Mouse (Mus musculus): ENCODE results near the gene Hpgds.

DNA sequence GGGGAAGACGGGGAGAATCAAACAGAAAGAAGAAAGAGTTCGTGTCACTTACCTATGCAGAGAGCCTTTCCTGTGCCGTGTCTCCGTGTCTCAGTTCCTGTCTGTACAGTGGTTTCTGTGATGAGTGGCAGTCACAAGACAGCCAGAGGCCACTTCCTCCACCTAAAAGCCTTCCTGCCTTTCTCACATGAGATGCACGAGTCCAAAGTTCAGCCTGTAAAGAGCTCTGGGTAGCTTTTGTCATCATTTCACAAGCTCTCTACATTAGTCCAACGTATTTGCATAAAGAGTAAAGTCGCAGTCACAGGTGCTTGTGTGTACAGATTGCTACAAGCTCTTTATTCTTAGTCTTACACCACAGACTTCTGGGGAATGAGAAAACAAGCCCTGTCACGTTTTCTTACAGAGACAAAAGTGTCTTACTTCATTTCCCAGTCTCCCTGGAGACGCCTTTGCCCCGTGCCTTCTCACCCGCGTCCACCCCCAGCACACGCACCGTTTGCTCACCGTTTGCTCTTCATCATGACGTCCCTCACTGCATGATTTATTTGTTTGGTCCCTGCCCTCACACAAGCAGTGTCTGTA is at the start of gene Hpgds:
- TF ChIP-seq CTCF (IDR thresholded peaks at IDR 0.05; ENCODE audit: borderline replicate concordance, extremely low read depth, insufficient read depth, insufficient read length) (no peak), POLR2A (IDR thresholded peaks at IDR 0.05; ENCODE audit: borderline replicate concordance, extremely low read depth, insufficient read depth, insufficient read length, poor library complexity, severe bottlenecking) (no peak)

Measured in brain, embryonic 14.5 days (tissue).